Mouse (Mus musculus): ENCODE data around the gene Tulp2. TPM values are rescaled to one million over a fixed set of nuclear protein-coding genes. Genes with fewer than 3 reads are reported as not detected.

Tulp2 gene
- polyA plus RNA-seq, 1 experiment from 2014 or later: 1.1 TPM

DNA sequence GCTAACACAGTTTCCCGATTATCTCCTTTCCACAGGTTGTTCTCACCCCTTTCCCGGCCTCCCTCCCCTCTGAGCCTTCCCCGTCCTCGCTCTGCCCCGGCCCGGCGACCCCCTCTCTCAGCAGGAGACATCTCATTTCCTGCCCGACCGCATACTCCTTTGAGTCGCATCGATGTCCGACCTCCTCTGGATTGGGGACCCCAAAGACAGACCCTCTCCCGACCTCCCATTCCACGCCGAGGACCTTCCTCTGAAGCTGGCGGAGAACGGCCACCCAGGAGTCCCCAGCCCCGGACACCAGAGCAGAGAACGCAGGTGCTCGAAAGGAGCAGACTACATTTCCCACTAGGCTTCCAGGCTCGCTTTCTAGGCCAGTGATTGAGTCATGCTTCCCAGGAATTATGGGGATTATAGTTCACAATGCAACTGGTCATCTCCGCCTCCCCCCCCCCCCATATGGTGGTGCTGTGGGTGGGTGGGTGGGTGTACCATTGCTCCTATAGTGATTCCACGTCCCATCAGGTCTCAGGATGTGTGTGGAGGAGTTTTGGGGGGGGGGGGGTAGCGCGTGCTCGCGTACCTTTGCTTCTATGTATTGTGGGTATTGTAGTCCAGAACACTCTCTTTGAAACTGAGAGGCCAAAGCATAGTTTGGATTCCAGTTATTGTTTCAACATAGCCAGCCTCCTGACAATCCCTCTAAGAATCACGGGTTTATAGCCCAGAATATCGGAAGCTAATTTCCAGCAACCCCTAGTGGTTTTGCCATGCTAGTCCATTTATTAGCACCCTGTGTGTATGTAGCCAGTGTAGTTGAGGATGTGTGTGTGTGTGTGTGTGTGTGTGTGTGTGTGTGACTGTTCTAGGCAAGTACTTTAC is 56.7 kb downstream of the Tulp2 start:
- Histone ChIP-seq H3K9ac (ENCODE audit: low read depth, low read length) (peak overlapping the region; percentile 52), H3K4me3 (replicated peaks; ENCODE audit: low read depth, low read length) (peak overlapping the region; percentile 51), H3K4me1 (replicated peaks; ENCODE audit: insufficient read depth, low read length) (peaks cover 5% of the 10 kb centered on the region), H3K27me3 (ENCODE audit: insufficient read depth, low read length) (no peaks in the 10 kb centered on the region), H3K4me2 (ENCODE audit: low read length) (peak overlapping the region; percentile 82), H3K27ac (no peak overlapping the region), H3K9me3 (replicated peaks; ENCODE audit: low read length) (no peaks in the 10 kb centered on the region), H3K36me3 (ENCODE audit: insufficient read depth, low read length) (no peaks in the 10 kb centered on the region)
- peak; percentile 77 for ATAC-seq (replicated peaks; ENCODE audit: low FRiP score, low read depth)
- 5% methylated on average over 28 of the region's 29 CpGs for WGBS
- peak; percentile 64 for TF ChIP-seq CTCF (IDR thresholded peaks at IDR 0.05; ENCODE audit: low read depth)
- peak; percentile 87 for DNase-seq (ENCODE audit: low spot score)

- no peak overlapping the region for H3K9ac ChIP-seq (ENCODE audit: low read depth, low read length)
- H3K4me1 ChIP-seq (replicated peaks; ENCODE audit: insufficient read depth, low read length): peaks cover 5% of the 10 kb centered on the region
- no peak overlapping the region for H3K4me2 ChIP-seq (ENCODE audit: low read length)
- DNase-seq (ENCODE audit: low spot score): no peak
- no peak overlapping the region; the same call in 1 of the 2 replicates for H3K27ac ChIP-seq
- WGBS: 79% methylated on average over 3 of the region's 3 CpGs
- no peak for ATAC-seq (replicated peaks; ENCODE audit: low FRiP score, low read depth)
- H3K27me3 ChIP-seq (ENCODE audit: insufficient read depth, low read length): no peaks in the 10 kb centered on the region
- no peaks in the 10 kb centered on the region for H3K36me3 ChIP-seq (ENCODE audit: insufficient read depth, low read length)
- H3K4me3 ChIP-seq (replicated peaks; ENCODE audit: low read depth, low read length): no peak overlapping the region
- no peaks in the 10 kb centered on the region for H3K9me3 ChIP-seq (replicated peaks; ENCODE audit: low read length)
- TF ChIP-seq CTCF (IDR thresholded peaks at IDR 0.05; ENCODE audit: low read depth): no peak
Observed at GRCm38 (mm10) chr7:45539095-45539494, 57.4 kb downstream of the Tulp2 start.

GRCm38 (mm10) chr7:45540213-45540612 is 58.5 kb downstream of the Tulp2 start:
- Histone ChIP-seq H3K27me3 (ENCODE audit: insufficient read depth, low read length) (no peaks in the 10 kb centered on the region), H3K4me1 (replicated peaks; ENCODE audit: insufficient read depth, low read length) (peaks cover 5% of the 10 kb centered on the region), H3K9me3 (replicated peaks; ENCODE audit: low read length) (no peaks in the 10 kb centered on the region), H3K4me3 (replicated peaks; ENCODE audit: low read depth, low read length) (no peak overlapping the region), H3K36me3 (ENCODE audit: insufficient read depth, low read length) (no peaks in the 10 kb centered on the region), H3K27ac (no peak overlapping the region), H3K4me2 (ENCODE audit: low read length) (no peak overlapping the region), H3K9ac (ENCODE audit: low read depth, low read length) (no peak overlapping the region)
- DNase-seq (ENCODE audit: low spot score) (no peak), ATAC-seq (replicated peaks; ENCODE audit: low FRiP score, low read depth) (no peak)
- WGBS: 28% methylated on average over 2 of the region's 2 CpGs
- no peak for TF ChIP-seq CTCF (IDR thresholded peaks at IDR 0.05; ENCODE audit: low read depth)

DNA sequence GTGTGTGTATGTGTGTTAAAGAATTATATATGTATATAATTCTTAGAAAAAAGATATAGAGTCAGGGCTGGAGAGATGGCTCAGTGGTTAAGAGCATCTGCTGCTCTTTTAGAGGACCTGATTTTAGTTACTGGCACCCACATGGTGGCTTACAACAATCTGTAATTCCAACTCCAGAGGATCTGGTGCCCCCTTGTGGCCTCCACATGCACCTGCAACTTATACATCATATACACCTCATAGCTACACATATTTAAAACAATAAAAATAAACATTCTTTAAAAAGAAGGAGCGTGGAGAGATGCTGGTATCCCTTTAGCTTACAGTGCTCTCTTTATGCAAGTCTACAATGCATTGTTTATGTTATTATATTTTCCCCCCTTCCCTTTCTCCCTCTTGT is 62.8 kb downstream of the Tulp2 start:
- Histone ChIP-seq H3K36me3 (ENCODE audit: insufficient read depth, low read length) (no peaks in the 10 kb centered on the region), H3K9ac (ENCODE audit: low read depth, low read length) (no peak overlapping the region), H3K4me1 (replicated peaks; ENCODE audit: insufficient read depth, low read length) (no peaks in the 10 kb centered on the region), H3K4me2 (ENCODE audit: low read length) (no peak overlapping the region), H3K27ac (no peak overlapping the region), H3K9me3 (replicated peaks; ENCODE audit: low read length) (no peaks in the 10 kb centered on the region), H3K27me3 (ENCODE audit: insufficient read depth, low read length) (no peaks in the 10 kb centered on the region), H3K4me3 (replicated peaks; ENCODE audit: low read depth, low read length) (no peak overlapping the region)
- ATAC-seq (replicated peaks; ENCODE audit: low FRiP score, low read depth): no peak
- no peak for DNase-seq (ENCODE audit: low spot score)
- WGBS: 97% methylated on average over 1 of the region's 1 CpGs
- peak; percentile 39; the same call in 1 of the 2 replicates for TF ChIP-seq CTCF (IDR thresholded peaks at IDR 0.05; ENCODE audit: low read depth)

DNA sequence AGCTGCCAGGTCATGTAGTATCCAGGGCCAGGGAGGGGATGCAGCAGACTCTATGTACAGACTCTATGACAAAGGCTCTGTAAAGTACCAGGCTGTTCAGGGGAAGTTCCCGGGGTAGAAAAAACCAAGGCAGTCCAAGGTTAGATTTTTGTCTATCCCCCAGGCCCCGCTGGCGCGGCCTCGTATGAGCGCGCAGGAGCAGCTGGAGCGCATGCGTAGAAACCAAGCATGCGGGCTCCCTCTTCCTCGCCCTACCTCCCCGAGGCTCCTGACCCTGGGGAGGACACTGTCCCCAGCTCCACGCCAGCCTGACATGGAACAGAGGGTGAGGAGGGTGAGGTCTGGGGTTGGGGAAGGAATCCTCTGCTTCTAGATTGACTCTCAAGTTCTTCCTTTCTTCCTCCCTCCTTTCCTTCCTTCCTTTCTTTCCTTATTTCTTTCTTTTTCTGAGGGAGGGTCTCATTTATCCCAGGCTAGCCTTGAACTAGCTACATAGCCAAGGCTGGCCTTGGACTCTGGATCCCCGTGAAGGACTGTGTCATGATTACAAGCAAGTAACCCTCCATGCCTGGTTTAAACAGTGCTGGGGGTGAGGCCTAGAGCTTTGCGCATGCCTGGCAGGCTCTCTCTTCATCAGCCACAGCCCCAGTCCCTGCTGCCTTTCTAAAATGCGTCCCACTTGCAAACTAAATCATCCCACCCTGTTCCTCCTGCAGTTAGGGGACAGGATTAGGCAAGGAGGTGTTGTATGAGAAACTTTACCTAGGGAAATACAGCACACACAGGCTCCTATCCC is 68.2 kb downstream of the Tulp2 start:
- H3K9me3 ChIP-seq (replicated peaks; ENCODE audit: low read length): no peaks in the 10 kb centered on the region
- 87% methylated on average over 16 of the region's 16 CpGs for WGBS
- H3K4me1 ChIP-seq (replicated peaks; ENCODE audit: insufficient read depth, low read length): no peaks in the 10 kb centered on the region
- H3K4me2 ChIP-seq (ENCODE audit: low read length): no peak overlapping the region
- no peaks in the 10 kb centered on the region for H3K36me3 ChIP-seq (ENCODE audit: insufficient read depth, low read length)
- no peak overlapping the region for H3K27ac ChIP-seq
- H3K27me3 ChIP-seq (ENCODE audit: insufficient read depth, low read length): no peaks in the 10 kb centered on the region
- ATAC-seq (replicated peaks; ENCODE audit: low FRiP score, low read depth) (no peak), DNase-seq (ENCODE audit: low spot score) (no peak)
- H3K4me3 ChIP-seq (replicated peaks; ENCODE audit: low read depth, low read length): no peak overlapping the region
- no peak overlapping the region for H3K9ac ChIP-seq (ENCODE audit: low read depth, low read length)
- TF ChIP-seq CTCF (IDR thresholded peaks at IDR 0.05; ENCODE audit: low read depth): no peak

DNA sequence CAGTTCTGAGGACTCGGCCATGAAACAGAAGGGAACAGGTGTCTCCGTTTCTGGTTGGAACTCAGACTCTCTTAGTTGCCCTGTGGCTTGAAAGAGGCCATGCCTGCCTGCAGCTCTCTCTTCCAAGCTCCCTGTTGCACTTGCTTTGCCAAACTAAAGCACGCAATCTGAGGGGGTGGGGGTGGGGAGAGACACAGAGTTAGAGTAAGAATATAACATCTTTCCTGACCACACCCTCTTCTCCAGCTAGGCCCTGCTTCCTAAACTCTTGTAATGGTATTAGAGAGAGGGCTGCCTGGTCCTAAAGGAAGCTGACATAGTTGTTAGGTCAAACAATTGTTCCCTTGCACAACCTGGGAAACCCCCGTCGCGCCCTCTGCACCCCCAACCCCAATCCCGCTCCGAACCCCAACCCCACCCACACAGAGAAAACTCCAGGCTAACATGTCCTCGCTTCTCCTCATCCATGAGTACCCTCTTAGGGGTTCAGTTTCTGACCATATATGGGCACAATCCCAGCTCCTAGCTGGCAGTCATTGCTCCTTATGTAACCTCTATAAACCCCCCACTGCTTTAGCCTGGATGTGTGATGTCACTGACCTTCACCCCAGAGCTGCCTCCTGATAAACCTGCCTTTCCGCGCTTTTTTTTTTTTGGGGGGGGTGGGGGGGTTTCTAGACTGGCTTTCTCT is 69.3 kb downstream of the Tulp2 start:
- ATAC-seq (replicated peaks; ENCODE audit: low FRiP score, low read depth): no peak
- no peaks in the 10 kb centered on the region for H3K36me3 ChIP-seq (ENCODE audit: insufficient read depth, low read length)
- H3K27ac ChIP-seq: no peak overlapping the region
- H3K27me3 ChIP-seq (ENCODE audit: insufficient read depth, low read length): no peaks in the 10 kb centered on the region
- H3K4me2 ChIP-seq (ENCODE audit: low read length): no peak overlapping the region
- H3K4me1 ChIP-seq (replicated peaks; ENCODE audit: insufficient read depth, low read length): no peaks in the 10 kb centered on the region
- no peak for DNase-seq (ENCODE audit: low spot score)
- H3K9me3 ChIP-seq (replicated peaks; ENCODE audit: low read length): no peaks in the 10 kb centered on the region
- no peak for TF ChIP-seq CTCF (IDR thresholded peaks at IDR 0.05; ENCODE audit: low read depth)
- no peak overlapping the region for H3K4me3 ChIP-seq (replicated peaks; ENCODE audit: low read depth, low read length)
- WGBS: 68% methylated on average over 11 of the region's 11 CpGs
- no peak overlapping the region for H3K9ac ChIP-seq (ENCODE audit: low read depth, low read length)
